Mouse (Mus musculus) lung, adult 2 months (tissue): ENCODE measurements at regions not wholly inside any gene's neighbourhood (a gene's known extent, or its start where the extent isn't known, plus 50 kb on each side); places are given as distances from the start of the nearest gene placed in this dataset.

ENCODE experiments used
- CTCF ChIP-seq: fragments of 200-500 bp; IDR thresholded peaks from 2 replicates; pipeline ENCODE4 v1.5.1; 2011; ENCODE audit warnings: mild to moderate bottlenecking, low read length, control low read depth; ENCODE audit not compliant: insufficient read depth
- POLR2A ChIP-seq: fragments of 200-500 bp; IDR thresholded peaks from 2 replicates; pipeline ENCODE4 v1.6.1; 2011; ENCODE audit warnings: low read depth, mild to moderate bottlenecking, control low read depth, low read length, borderline replicate concordance; ENCODE audit errors: extremely low read depth

GRCm38 (mm10) chr5:39252206-39252605, 375.6 kb upstream of the Clnk start:
- TF ChIP-seq CTCF (no peak), POLR2A (no peak)
